Mouse (Mus musculus): ENCODE results near the gene Sap18b.
"Not testable (repeated sequence)": the region's sequence is repeated elsewhere in the genome, so short reads cannot be mapped to it uniquely, and the experiment has no call there.

Sap18b gene

GRCm38 (mm10) chr8:95822699-95823098 lies 2.4 kb upstream of the Sap18b start:
- no peak for DNase-seq (ENCODE audit: low read depth)

GRCm38 (mm10) chr8:95830144-95830543 lies 5.0 kb downstream of the Sap18b start:
- no peak for DNase-seq (ENCODE audit: low read depth)

- peak; percentile 63 for DNase-seq (ENCODE audit: low read depth)
These were observed 7.7 kb downstream of the Sap18b start for GRCm38 (mm10) chr8:95832603-95833434.

DNA sequence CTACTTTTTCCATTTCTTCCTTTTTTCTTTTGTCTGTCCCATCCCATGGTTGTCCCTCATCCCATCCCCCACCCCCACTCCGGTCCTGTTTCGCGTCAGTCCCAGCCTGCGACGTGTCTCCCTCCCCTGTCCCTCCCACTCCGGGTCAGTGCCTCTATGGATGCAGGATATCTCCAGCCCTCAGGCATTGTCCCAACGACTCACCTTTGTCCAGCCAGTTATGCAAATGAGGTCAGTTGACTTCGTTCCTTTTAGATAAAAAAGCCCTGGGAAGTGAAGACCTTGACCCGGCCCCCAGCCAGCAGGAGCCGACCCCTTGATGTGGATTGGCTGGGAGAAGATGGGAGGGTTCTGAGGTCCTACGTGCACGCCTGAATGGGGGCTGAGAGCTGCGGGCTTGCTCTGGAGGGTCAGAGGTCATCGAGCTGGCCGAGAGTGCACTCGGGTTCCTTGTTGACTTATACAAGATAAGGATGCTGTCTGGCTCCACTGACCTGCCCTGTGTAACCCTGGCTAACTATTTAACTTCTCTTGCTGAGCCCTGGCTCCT lies 8.4 kb downstream of the Sap18b start:
- DNase-seq (ENCODE audit: low read depth), result no peak

DNA sequence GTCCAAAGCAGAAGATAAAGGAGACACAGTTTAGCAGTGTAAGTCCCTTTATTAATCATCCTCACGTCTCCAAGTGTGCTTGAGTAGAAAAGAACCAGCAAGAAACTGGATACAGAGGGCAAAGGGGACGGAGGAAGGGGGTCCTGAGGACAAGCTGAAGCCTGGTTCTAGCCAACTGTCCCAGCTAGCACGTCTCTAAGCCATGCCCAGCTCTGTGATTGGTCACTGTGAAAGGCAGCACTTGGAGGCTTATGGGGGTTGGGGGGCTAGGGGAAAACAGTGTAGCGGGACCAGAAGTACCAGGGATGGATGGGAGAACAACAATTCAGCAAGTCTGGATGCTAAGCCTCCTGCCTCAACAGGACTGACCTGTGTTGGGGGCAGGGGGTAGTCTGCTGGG lies 10.7 kb downstream of the Sap18b start:
- no peak for DNase-seq (ENCODE audit: low read depth)

GRCm38 (mm10) chr8:95837266-95837665 lies 12.1 kb downstream of the Sap18b start:
- DNase-seq (ENCODE audit: low read depth), result no peak

GRCm38 (mm10) chr8:95839289-95839688 lies 14.1 kb downstream of the Sap18b start:
- no peak for DNase-seq (ENCODE audit: low read depth)

DNA sequence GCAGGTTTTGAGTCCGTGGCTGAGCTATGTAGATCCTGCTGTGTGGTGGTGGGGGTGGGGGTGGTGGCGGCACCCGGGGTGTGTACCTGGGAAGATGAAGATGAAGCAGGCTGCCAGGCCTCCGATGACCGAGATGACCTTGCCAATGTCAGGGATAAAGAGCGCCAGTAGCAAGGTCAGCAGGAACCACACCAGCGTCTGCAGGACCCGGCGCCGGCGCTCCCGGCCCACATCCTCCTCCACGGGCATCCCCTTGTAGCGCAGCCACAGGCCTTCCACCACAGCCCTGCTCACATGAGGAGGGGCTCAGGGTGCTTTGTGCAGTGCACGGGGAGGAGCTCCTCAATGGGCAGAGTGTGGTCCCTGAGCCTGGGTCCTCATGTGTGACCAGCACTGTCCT lies 16.3 kb downstream of the Sap18b start:
- no peak for DNase-seq (ENCODE audit: low read depth)

GRCm38 (mm10) chr8:95843968-95844367 lies 18.8 kb downstream of the Sap18b start:
- no peak for DNase-seq (ENCODE audit: low read depth)

GRCm38 (mm10) chr8:95845026-95845425 lies 19.9 kb downstream of the Sap18b start:
- no peak for DNase-seq (ENCODE audit: low read depth)

GRCm38 (mm10) chr8:95848061-95848551 lies 23.0 kb downstream of the Sap18b start:
- DNase-seq (ENCODE audit: low read depth), result no peak

DNA sequence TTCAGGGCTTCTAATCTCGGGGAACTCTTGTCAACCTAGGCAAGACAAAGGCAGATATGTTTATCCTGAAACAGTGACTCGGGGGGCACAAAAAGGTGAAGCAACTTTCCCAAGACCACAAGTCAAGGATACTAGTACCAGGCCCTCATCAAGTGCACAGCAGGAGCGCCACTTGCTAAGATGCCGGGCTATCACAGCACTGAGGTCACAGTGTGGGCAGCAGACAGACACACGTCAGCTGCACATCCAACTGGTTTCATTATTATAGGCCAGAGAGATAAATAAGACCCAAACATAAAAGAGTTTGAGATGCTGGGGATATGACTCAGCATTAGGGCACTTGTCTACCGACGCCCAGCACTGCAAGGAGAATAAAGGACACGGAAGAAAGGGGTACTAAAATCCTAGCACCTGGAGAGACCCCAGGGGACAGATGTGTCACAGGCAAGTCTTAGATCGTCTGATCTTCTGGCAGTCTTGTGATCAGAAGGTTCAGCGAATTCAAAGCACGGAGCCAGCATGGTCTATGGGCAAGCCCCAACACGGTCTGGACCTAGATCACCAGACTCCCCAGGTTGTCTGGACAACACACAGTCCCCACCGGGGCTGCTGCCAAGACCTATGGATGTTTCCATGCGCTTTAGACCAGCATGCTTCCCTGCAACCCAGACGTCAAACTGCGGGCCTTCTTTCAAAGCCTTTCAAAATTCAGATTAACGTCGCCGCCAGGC lies 23.8 kb downstream of the Sap18b start:
- no peak for DNase-seq (ENCODE audit: low read depth)

- no peak for DNase-seq (ENCODE audit: low read depth)
These were observed 25.2 kb downstream of the Sap18b start for GRCm38 (mm10) chr8:95850326-95850725.

DNA sequence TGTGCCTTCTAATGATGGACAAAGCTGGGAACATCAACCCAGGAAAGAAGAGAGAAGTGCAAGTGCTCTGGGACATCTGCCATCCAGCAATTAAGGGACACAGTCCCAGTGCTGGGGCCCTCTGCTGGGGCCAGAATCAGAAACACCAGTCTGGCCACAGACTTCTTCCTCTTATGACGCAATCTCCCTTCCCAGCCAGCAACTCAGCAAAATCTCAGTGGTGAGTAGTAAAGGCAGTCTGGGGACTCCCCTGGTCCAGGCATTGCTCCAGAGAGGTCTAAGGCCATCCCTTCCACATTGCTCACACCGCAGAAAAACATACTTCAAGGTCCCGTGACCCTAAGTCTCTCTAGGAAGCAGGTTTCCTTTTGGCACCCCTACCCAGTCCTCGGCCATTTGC lies 27.1 kb downstream of the Sap18b start:
- peak; percentile 94 for DNase-seq (ENCODE audit: low read depth)

GRCm38 (mm10) chr8:95853102-95853843 lies 28.1 kb downstream of the Sap18b start, which contains the start of gene Slc38a7:
TSS of gene Slc38a7 (minus strand) at chr8:95853539.
- peak; percentile 74 for DNase-seq (ENCODE audit: low read depth)

DNA sequence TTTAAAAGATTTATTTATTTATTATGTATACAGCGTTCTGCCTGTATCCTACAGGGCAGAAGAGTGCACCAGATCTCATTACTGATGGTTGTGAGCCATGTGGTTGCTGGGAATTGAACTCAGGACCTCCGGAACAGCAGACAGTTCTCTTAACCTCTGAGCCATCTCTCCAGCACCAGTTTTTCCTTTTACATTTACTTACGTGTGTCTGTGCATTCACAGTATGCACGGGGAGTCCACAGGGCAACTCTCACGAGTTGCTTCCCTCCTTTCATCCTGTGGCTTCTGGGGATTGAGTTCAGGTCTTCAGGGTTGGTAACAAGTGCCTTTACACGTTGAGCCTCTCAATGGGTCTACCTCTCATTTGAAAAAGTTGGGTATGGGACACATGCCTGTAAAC lies 29.0 kb downstream of the Sap18b start:
- DNase-seq (ENCODE audit: low read depth), result no peak

DNA sequence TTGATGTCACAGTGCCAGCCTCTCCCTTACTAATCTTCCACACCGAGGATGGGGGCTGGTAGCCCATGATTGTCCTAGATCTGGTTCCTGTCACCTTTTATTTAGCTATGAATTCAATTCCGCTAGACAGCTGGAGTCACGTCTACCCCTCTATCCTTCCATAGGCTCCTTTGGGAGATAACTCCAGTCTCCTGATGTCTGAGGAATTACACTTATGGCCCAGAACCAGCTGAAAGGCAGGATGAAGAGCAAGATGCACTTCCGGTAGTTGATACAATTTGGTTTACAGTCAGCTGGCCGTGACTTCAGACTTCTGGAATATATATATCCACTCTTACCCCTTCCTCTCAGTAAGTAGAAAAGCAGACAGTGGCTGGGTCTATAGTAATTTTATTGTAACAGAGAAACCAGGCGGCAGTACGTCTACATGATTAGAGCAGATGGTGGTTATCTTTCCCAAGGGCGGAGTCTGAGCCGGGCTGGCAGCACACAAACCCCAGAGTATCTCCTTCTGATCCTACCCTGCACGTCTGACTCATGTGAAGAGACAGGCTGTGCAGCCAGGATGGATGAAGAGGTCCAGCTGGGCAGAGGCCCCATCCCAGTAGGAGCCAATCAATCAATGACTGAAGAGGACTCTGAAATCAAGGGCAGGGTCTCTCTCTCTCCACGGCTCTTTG lies 38.8 kb downstream of the Sap18b start:
- DNase-seq (ENCODE audit: low read depth), result not testable (repeated sequence)

- DNase-seq (ENCODE audit: low read depth), result not testable (repeated sequence)
These were observed 39.7 kb downstream of the Sap18b start for GRCm38 (mm10) chr8:95864851-95865250.

- no peak for DNase-seq (ENCODE audit: low read depth)
These were observed 46.5 kb downstream of the Sap18b start for GRCm38 (mm10) chr8:95871690-95872089.

DNA sequence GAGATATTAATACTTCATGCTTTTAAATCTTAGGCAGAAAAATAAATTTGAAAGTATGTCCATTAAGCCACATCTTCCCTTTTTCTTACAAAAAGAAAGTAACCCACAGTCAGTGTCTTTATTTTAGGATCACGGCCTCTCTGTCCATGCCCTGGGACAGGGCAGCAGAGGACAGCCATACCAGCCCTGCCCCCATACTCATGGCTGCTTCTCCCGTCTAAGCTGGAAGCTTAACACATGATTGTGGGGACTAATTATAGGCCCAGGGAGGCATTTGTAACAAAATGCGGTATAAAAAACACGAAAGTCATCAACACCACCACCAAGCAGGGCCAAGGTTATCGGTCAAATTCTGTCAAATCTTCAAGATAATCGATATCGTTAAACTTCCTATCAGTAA lies 50.1 kb downstream of the Sap18b start:
- no peak for DNase-seq (ENCODE audit: low read depth)

All from fibroblast of lung, adult 2 months (primary cell).